Mouse (Mus musculus) heart, embryonic 14.5 days (tissue): ENCODE measurements at regions not wholly inside any gene's neighbourhood (a gene's known extent, or its start where the extent isn't known, plus 50 kb on each side); places are given as distances from the start of the nearest gene placed in this dataset.
A peak's percentile ranks its signal among the peaks of the same experiment; 100 is the strongest.

Source experiments
- ATAC-seq: fragments of 200-750 bp; cut with Nextera tagmentation; 2 replicates; pipeline ENCODE4 v1.8.0; 2017; ENCODE audit warnings: low read depth, moderate TSS enrichment; ENCODE audit not compliant: insufficient number of reproducible peaks, insufficient read depth, low FRiP score
- H3K27ac ChIP-seq, 2 experiments: fragments of 200-500 bp in 1 of 2; fragments of 300-500 bp in 1 of 2; sonication (generic) in 1 of 2; replicated peaks in 1 of 2; 2 replicates each; pipeline ENCODE4 v1.5.1; 2012 to 2014; ENCODE audit warnings: low read depth in 2 of 2, low read length in 2 of 2, control low read depth in 1 of 2, mild to moderate bottlenecking in 1 of 2, mixed read lengths in 1 of 2; ENCODE audit not compliant: control insufficient read depth in 1 of 2, insufficient read depth in 1 of 2
- H3K27me3 ChIP-seq: fragments of 300-500 bp; sonication (generic); 2 replicates; pipeline ENCODE4 v1.6.1; 2014; ENCODE audit warnings: mild to moderate bottlenecking, low read length, control low read depth; ENCODE audit not compliant: control insufficient read depth, insufficient read depth
- H3K36me3 ChIP-seq: fragments of 300-500 bp; sonication (generic); 2 replicates; pipeline ENCODE4 v1.6.1; 2014; ENCODE audit warnings: mild to moderate bottlenecking, control low read depth, low read length, mixed read lengths; ENCODE audit not compliant: control insufficient read depth, insufficient read depth
- H3K4me1 ChIP-seq, 2 experiments: fragments of 200-500 bp in 1 of 2; fragments of 300-500 bp in 1 of 2; sonication (generic) in 1 of 2; 2 replicates each; pipeline ENCODE4 v1.6.1; 2012 to 2014; ENCODE audit warnings: low read length in 2 of 2, control low read depth in 1 of 2, mixed read lengths in 1 of 2; ENCODE audit not compliant: control insufficient read depth in 2 of 2, insufficient read depth in 2 of 2
- H3K4me2 ChIP-seq: fragments of 300-500 bp; sonication (generic); 2 replicates; pipeline ENCODE4 v1.6.1; 2014; ENCODE audit warnings: mild to moderate bottlenecking, low read length
- H3K4me3 ChIP-seq, 2 experiments: fragments of 200-500 bp in 1 of 2; fragments of 300-500 bp in 1 of 2; sonication (generic) in 1 of 2; 2 replicates each; pipeline ENCODE4 v1.5.1; 2012 to 2014; ENCODE audit warnings: low read length in 2 of 2, mild to moderate bottlenecking in 2 of 2, control low read depth in 1 of 2, low read depth in 1 of 2, moderate library complexity in 1 of 2; ENCODE audit not compliant: control insufficient read depth in 1 of 2, insufficient read depth in 1 of 2
- H3K9ac ChIP-seq: fragments of 300-500 bp; sonication (generic); 2 replicates; pipeline ENCODE4 v1.6.1; 2014; ENCODE audit warnings: mild to moderate bottlenecking, low read length
- H3K9me3 ChIP-seq: fragments of 300-500 bp; sonication (generic); 2 replicates; pipeline ENCODE4 v1.6.1; 2016; ENCODE audit warnings: low read length, control low read depth; ENCODE audit not compliant: control insufficient read depth
- WGBS: fragments of 180-500 bp; shearing (Covaris S2); extraction: QIAGEN DNeasy Blood & Tissue Kit; methylation state at CpG from one replicate; pipeline ENCODE4 v1.1.7; 2014; 5-methylcytosine and 5-hydroxymethylcytosine counted together

DNA sequence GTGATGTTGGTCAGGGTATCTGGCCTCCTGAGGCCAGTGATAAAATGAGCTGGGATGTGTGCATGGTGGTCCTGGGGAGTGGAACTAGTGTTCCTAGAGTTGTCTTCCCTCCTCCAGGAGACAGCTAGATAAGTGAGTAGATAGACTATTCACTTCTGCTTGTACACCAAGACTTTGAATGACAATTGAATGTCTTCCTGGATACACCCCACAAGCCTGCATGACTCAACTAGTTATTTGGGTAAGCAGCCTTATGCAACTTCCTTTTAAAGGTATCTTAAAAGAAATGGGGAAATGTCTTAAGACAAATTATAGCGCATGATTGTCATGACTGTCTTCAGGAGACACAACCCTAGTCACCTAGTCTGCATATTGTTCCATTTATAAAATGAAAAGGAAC is 79.2 kb upstream of the Armc3 start:
- Histone ChIP-seq H3K9ac (no peak overlapping the region), H3K27me3 (no peaks in the 10 kb centered on the region)
- WGBS, result 88% methylated on average over 1 of the region's 1 CpGs

DNA sequence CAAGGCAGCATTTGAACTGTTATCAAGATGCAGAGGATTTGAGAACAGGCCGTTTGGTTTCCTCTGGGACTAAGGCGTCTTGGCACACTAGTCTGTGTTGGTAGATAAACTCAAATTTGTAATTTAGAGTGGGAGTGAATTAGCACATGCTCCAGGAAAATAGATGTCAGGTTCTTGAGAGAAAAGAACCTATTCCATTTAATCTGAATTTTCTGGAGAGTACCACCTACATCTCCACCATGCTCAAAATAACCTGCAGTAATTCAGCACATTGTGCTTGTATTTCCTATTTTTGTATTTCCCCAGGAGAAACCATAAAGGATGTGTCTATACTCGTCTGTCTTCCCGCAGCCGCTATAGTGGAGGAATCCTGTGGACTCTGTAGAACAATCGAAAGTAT is 66.2 kb upstream of the Armc3 start:
- no peaks in the 10 kb centered on the region for H3K36me3 ChIP-seq
- no peak overlapping the region for H3K9ac ChIP-seq
- H3K4me3 ChIP-seq, result no peak overlapping the region
- H3K4me1 ChIP-seq, result no peaks in the 10 kb centered on the region
- no peak for ATAC-seq
- H3K27ac ChIP-seq, result no peak overlapping the region
- WGBS, result 80% methylated on average over 6 of the region's 6 CpGs
- no peaks in the 10 kb centered on the region for H3K9me3 ChIP-seq
- no peak overlapping the region for H3K4me2 ChIP-seq
- no peaks in the 10 kb centered on the region for H3K27me3 ChIP-seq

More for the DNA sequence above, 79.2 kb upstream of the Armc3 start:
- no peak for ATAC-seq
- Histone ChIP-seq H3K4me1 (peaks cover 0 to 5% of the 10 kb centered on the region in 2 experiments; a peak in 1 of 4 replicates), H3K27ac (no peak overlapping the region), H3K4me2 (no peak overlapping the region), H3K36me3 (no peaks in the 10 kb centered on the region), H3K4me3 (no peak overlapping the region), H3K9me3 (no peaks in the 10 kb centered on the region)

DNA sequence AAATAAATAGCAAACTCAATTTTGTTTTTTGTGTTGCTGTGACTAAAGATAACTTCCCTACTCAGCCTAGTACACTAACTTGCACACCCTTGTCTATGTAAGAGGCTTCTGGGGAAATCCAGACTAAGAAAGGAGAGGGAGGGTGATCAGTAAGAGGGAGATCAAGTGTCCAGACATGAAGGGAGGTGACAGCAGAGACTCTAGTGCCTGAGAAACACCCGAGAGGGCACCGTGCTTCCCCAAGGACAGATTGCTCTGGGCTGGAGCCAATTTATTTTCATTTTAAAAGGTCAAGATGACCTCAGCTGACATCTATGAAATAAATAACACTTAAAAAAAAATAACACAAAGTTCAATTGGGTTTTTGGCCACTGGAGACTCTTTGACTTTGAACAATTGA is 56.5 kb upstream of the Armc3 start:
- peaks cover 13 to 22% of the 10 kb centered on the region in 2 experiments for H3K4me1 ChIP-seq
- no peaks in the 10 kb centered on the region for H3K27me3 ChIP-seq
- no peaks in the 10 kb centered on the region for H3K9me3 ChIP-seq
- 4% methylated on average over 2 of the region's 2 CpGs for whole genome bisulfite sequencing
- no peak overlapping the region for H3K27ac ChIP-seq
- H3K4me2 ChIP-seq, result no peak overlapping the region
- H3K36me3 ChIP-seq, result no peaks in the 10 kb centered on the region
- no peak overlapping the region for H3K4me3 ChIP-seq
- no peak for ATAC-seq
- no peak overlapping the region for H3K9ac ChIP-seq

DNA sequence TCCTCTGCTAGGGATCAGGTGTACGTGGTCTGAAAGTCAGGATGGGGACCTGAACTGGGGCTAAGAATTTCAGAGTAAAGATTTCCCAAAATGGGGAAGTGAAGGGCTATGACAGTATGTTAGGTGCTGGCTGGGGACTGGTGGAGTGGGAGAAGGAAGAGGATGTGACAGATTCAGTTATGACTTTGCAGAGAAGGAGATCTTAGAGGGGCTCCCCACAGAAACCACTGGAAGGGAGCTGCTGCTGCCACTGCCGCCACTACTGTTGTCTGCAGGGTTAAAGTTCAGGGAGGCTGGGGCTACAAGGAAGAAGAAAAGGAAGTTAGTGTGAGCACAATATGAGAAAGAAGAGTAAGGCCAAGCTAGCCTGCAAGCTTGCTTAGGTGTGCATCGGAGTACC is 53.7 kb upstream of the Armc3 start:
- Histone ChIP-seq H3K27me3 (no peaks in the 10 kb centered on the region), H3K36me3 (no peaks in the 10 kb centered on the region), H3K9ac (no peak overlapping the region), H3K4me2 (no peak overlapping the region), H3K27ac (peak overlapping the region; percentile 39 to 76; a peak in 3 of 4 replicates), H3K4me1 (peaks cover 18 to 28% of the 10 kb centered on the region in 2 experiments), H3K9me3 (no peaks in the 10 kb centered on the region), H3K4me3 (no peak overlapping the region)
- 50% methylated on average over 3 of the region's 3 CpGs for WGBS
- ATAC-seq, result no peak

DNA sequence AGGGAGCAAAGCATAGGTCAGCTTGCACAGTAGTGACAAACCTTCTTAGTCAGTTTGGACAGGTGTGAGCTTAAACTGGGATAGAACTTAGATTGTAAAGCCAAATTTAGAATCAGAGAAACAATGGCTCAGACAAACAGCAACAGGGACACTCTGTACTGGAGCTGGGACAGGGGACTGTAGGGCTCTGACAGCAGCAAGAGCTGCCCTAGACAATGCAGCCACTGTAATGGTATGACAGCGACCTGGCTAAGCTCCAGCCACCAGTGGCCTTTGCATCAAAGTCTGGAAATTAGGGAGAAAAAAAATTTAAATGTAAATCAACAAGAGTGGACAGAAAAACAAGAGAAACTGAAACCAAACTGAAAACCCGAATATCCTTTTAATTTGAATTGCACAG is 53.2 kb upstream of the Armc3 start:
- peak overlapping the region; percentile 0; the same call in 1 of the 2 replicates for H3K4me2 ChIP-seq

DNA sequence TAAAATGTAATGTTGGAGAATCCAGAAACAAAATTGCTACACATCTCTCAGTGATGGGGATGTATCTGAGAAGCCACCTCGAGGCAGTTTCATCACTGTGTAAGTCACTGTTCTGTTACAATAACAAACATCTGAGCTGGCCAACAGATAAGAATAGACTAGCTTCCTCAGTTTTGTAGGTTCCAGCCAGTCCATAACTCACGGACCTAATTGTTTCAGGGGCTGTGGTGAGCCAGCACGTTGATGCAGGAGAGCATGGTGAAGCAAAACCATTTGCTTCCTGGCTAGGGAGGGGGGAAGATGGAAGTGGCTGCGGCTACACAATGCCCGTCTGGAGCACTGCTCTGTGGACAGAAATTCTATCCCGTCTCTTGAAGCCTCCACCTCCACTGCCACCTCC is 52.8 kb upstream of the Armc3 start:
- H3K27ac ChIP-seq, result peak overlapping the region; percentile 72 to 76

More for the DNA sequence above, 53.2 kb upstream of the Armc3 start:
- H3K36me3 ChIP-seq, result no peaks in the 10 kb centered on the region
- H3K9me3 ChIP-seq, result no peaks in the 10 kb centered on the region
- 37% methylated on average over 2 of the region's 2 CpGs for WGBS
- peak; percentile 69; the same call in 1 of the 2 replicates for ATAC-seq
- H3K9ac ChIP-seq, result no peak overlapping the region
- no peak overlapping the region for H3K4me3 ChIP-seq
- H3K27me3 ChIP-seq, result no peaks in the 10 kb centered on the region
- H3K27ac ChIP-seq, result peak overlapping the region; percentile 39 to 76; a peak in 3 of 4 replicates
- H3K4me1 ChIP-seq, result peaks cover 18 to 28% of the 10 kb centered on the region in 2 experiments

DNA sequence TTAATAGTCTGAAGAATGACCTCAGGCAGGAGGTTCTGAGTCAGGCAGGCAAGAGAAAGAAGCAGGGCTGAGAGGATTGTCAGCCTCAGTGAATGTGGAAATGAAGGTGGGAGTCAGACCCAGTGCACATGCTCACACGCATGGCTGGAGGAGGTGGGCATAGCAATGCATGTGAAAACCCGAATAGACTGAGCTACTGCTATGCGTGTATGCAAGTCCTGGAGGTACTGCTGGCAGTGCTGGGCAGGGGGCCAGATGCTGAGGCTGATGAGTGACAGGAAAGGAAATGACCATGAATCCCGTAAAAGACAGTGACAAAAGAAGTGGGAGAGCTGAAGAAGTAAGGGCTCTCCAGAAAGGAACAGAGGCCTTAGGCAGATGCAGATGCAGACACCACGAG is 50.3 kb upstream of the Armc3 start:
- 35% methylated on average over 5 of the region's 5 CpGs for WGBS
- Histone ChIP-seq H3K36me3 (no peaks in the 10 kb centered on the region), H3K9ac (no peak overlapping the region), H3K4me1 (peaks cover 18 to 24% of the 10 kb centered on the region in 2 experiments), H3K9me3 (no peaks in the 10 kb centered on the region), H3K27ac (no peak overlapping the region), H3K4me3 (no peak overlapping the region), H3K27me3 (no peaks in the 10 kb centered on the region), H3K4me2 (no peak overlapping the region)
- ATAC-seq, result no peak

More for the DNA sequence above, 52.8 kb upstream of the Armc3 start:
- Histone ChIP-seq H3K36me3 (no peaks in the 10 kb centered on the region), H3K4me3 (no peak overlapping the region), H3K9me3 (no peaks in the 10 kb centered on the region), H3K4me2 (peak overlapping the region; percentile 0; the same call in 1 of the 2 replicates), H3K4me1 (peaks cover 18 to 28% of the 10 kb centered on the region in 2 experiments), H3K27me3 (no peaks in the 10 kb centered on the region), H3K9ac (no peak overlapping the region)
- WGBS, result 26% methylated on average over 6 of the region's 6 CpGs
- ATAC-seq, result no peak
